ENCODE assay signal across 1 mouse cellular context in genomic region chr7:126583761-126584160, GRCm38 (mm10).
TF ChIP-seq lines count a peak whose summit lies in the region.

No protein-coding gene starts in this region.

TF ChIP-seq in MEL, 35 proteins besides CTCF, POLR2A, EP300 and RAD21 (continued from another document):
- TF ChIP-seq GABPA (IDR thresholded peaks at IDR 0.05; ENCODE audit: low read depth, low read length), result no peak
TF ChIP-seq in MEL: peak in this region for 1.
